Mouse (Mus musculus) gastrocnemius, postnatal 10 days (tissue): ENCODE results near the gene Syde2. TPM values are rescaled to one million over a fixed set of nuclear protein-coding genes. Genes with fewer than 3 reads are reported as not detected.

Experiments used
- DNase-seq: peaks from one replicate; pipeline ENCODE4 v3.0.0; 2021; ENCODE audit warnings: mixed read lengths
- total RNA-seq, 2 experiments: library from RNA; stranded (reverse); gene quantifications; 2 replicates each; pipeline ENCODE4 v1.2.3; 2021

Gene Syde2
- total RNA-seq, 2 experiments from 2014 or later, result 2.5 to 2.6 TPM

GRCm38 (mm10) chr3:146053873-146054272, 66.2 kb downstream of the Syde2 start:
- DNase-seq, result no peak

GRCm38 (mm10) chr3:146057131-146057530, 69.5 kb downstream of the Syde2 start:
- no peak for DNase-seq

- DNase-seq, result peak; percentile 67
These were observed 70.6 kb downstream of the Syde2 start for GRCm38 (mm10) chr3:146058263-146058662.

- no peak for DNase-seq
These were observed 71.8 kb downstream of the Syde2 start for GRCm38 (mm10) chr3:146059356-146059926.

GRCm38 (mm10) chr3:146063146-146063545, 75.5 kb downstream of the Syde2 start:
- DNase-seq, result no peak

GRCm38 (mm10) chr3:146069276-146069675, 81.6 kb downstream of the Syde2 start:
- no peak for DNase-seq

Other genes starting within 250 kb of the Syde2 start
- 10 to 100 TPM; 13.6 to 15.0 TPM for gene Ddah1, start 229.2 kb upstream of the Syde2 start, total RNA-seq
- 10 to 100 TPM; 17.3 to 17.4 TPM for gene Bcl10, start 65.1 kb upstream of the Syde2 start, total RNA-seq
- gene 2410004B18Rik, start 49.9 kb upstream of the Syde2 start, total RNA-seq, result 10 to 100 TPM; 13.8 to 14.0 TPM
- gene Wdr63, start 120.3 kb downstream of the Syde2 start, total RNA-seq, result not detected
- gene Mcoln3, start 129.6 kb downstream of the Syde2 start, total RNA-seq, result not detected
- under 1 TPM; 0.14 to 0.54 TPM for gene Mcoln2, start 162.0 kb downstream of the Syde2 start, total RNA-seq
- gene Lpar3, start 233.1 kb downstream of the Syde2 start, total RNA-seq, result under 1 TPM; 0.21 to 0.95 TPM